Mouse (Mus musculus) hindbrain, postnatal 0 days (tissue): ENCODE data around the gene Pdcd6ip. TPM values are rescaled to one million over a fixed set of nuclear protein-coding genes. Genes with fewer than 3 reads are reported as not detected.
A peak's percentile ranks its signal among the peaks of the same experiment; 100 is the strongest.

Experiments used
- ATAC-seq: fragments of 200-750 bp; cut with Nextera tagmentation; 2 replicates; pipeline ENCODE4 v1.8.0; 2017; ENCODE audit warnings: mild to moderate bottlenecking, moderate TSS enrichment, moderate library complexity
- DNase-seq: peaks from one replicate; pipeline ENCODE4 v3.0.0-alpha.2; 2015; ENCODE audit warnings: low spot score
- H3K27ac ChIP-seq: fragments of 300-500 bp; sonication (generic); 2 replicates; pipeline ENCODE4 v1.5.1; 2014; ENCODE audit warnings: mild to moderate bottlenecking
- H3K27me3 ChIP-seq: fragments of 300-500 bp; sonication (generic); 2 replicates; pipeline ENCODE4 v1.6.1; 2014; ENCODE audit warnings: low read length, mixed read lengths; ENCODE audit not compliant: insufficient read depth
- H3K36me3 ChIP-seq: fragments of 300-500 bp; sonication (generic); 2 replicates; pipeline ENCODE4 v1.6.1; 2014; ENCODE audit warnings: low read length, mixed read lengths; ENCODE audit not compliant: insufficient read depth
- H3K4me1 ChIP-seq: fragments of 300-500 bp; sonication (generic); 2 replicates; pipeline ENCODE4 v1.6.1; 2014; ENCODE audit warnings: antibody characterized with exemption, low read length, mixed read lengths; ENCODE audit not compliant: insufficient read depth
- H3K4me2 ChIP-seq: fragments of 300-500 bp; sonication (generic); 2 replicates; pipeline ENCODE4 v1.6.1; 2014; ENCODE audit warnings: low read depth, mild to moderate bottlenecking, low read length, moderate library complexity, mixed read lengths
- H3K4me3 ChIP-seq: fragments of 300-500 bp; sonication (generic); 2 replicates; pipeline ENCODE4 v1.5.1; 2014; ENCODE audit warnings: low read length
- H3K9ac ChIP-seq: fragments of 300-500 bp; sonication (generic); replicated peaks from 2 replicates; pipeline ENCODE4 v1.6.1; 2014; ENCODE audit warnings: mild to moderate bottlenecking, low read length, moderate library complexity, mixed read lengths
- H3K9me3 ChIP-seq: fragments of 300-500 bp; sonication (generic); 2 replicates; pipeline ENCODE4 v1.6.1; 2016; ENCODE audit warnings: low read length, mixed read lengths
- CTCF ChIP-seq: IDR thresholded peaks from 2 replicates; pipeline ENCODE4 v1.5.1; 2016; ENCODE audit warnings: antibody characterized with exemption, control low read depth, low read depth
- WGBS: fragments of 180-500 bp; shearing (Covaris S2); extraction: QIAGEN DNeasy Blood & Tissue Kit; methylation state at CpG from one replicate; pipeline ENCODE4 v1.1.7; 2014; 5-methylcytosine and 5-hydroxymethylcytosine counted together
- polyA plus RNA-seq: library from polyadenylated mRNA; unstranded; fragments of >200 nt; fragmentation: Nextera tagmentation; extraction: Ambion mirVana; gene quantifications from 2 replicates; pipeline ENCODE4 v1.2.1, GENCODE M21; 2015
- total RNA-seq: library from RNA; depleted of rRNA; stranded (reverse); fragments of >200 nt; gene quantifications from 2 replicates; pipeline ENCODE4 v1.2.3, GENCODE M21; 2014; rRNA removed

Gene Pdcd6ip
- total and polyA plus RNA-seq, 2 experiments from 2014 or later = 30.6 to 33.0 TPM

DNA sequence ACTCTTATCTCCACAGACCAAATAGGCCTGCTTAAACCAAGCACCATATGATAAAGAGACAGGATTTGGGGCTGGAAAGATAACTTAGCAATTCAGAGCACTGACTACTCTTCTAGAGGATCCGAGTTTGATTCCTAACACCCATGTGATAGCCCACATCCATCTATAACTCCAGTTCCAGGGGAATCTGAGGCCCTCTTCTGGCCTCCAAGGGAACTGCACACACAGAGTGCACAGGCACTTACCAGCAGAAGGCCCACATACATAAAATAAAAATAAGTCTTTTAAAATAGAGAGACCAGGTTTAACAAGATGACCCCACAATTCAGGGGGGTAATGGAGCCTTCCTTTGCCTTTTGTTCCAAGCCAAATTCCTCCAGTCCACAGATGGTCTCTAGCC lies 79.3 kb downstream of the Pdcd6ip start:
- Histone ChIP-seq H3K4me3 (no peak overlapping the region), H3K4me1 (no peaks in the 10 kb centered on the region), H3K9ac (no peak overlapping the region), H3K9me3 (no peaks in the 10 kb centered on the region), H3K4me2 (no peak overlapping the region), H3K36me3 (no peaks in the 10 kb centered on the region), H3K27me3 (no peaks in the 10 kb centered on the region), H3K27ac (no peak overlapping the region)
- DNase-seq = no peak
- ATAC-seq = no peak
- 94% methylated on average over 1 of the region's 1 CpGs for WGBS
- peak; percentile 41 for TF ChIP-seq CTCF

DNA sequence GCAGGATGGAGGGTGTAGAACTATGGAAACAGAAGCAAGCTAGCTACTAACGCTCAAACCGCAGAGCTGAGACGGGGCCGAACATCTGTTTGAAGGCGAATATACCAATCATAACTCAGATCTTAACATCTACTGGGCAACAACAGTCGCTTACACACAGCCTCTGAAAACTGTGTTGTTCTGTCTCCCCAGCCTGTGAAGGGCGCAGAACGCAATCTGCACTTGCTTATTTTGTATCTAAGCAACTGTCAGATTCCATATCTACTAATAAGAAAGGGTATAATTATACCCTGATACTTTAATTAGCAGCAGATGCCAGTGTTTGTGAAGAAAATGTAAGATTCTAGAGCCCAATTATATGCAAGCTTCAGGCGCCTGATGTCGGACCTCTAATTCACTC lies 81.3 kb downstream of the Pdcd6ip start:
- TF ChIP-seq CTCF = no peak
- Histone ChIP-seq H3K9me3 (no peaks in the 10 kb centered on the region), H3K4me1 (no peaks in the 10 kb centered on the region), H3K36me3 (no peaks in the 10 kb centered on the region), H3K27me3 (no peaks in the 10 kb centered on the region), H3K4me2 (no peak overlapping the region), H3K9ac (no peak overlapping the region), H3K4me3 (no peak overlapping the region), H3K27ac (no peak overlapping the region)
- DNase-seq (no peak), ATAC-seq (no peak)
- WGBS = 88% methylated on average over 10 of the region's 10 CpGs

GRCm38 (mm10) chr9:113624086-113624485 lies 84.0 kb downstream of the Pdcd6ip start:
- no peak overlapping the region for H3K4me2 ChIP-seq
- H3K27me3 ChIP-seq = no peaks in the 10 kb centered on the region
- H3K4me1 ChIP-seq = no peaks in the 10 kb centered on the region
- ATAC-seq = no peak
- no peak overlapping the region for H3K4me3 ChIP-seq
- no peak overlapping the region for H3K9ac ChIP-seq
- WGBS = 74% methylated on average over 6 of the region's 6 CpGs
- no peaks in the 10 kb centered on the region for H3K9me3 ChIP-seq
- no peaks in the 10 kb centered on the region for H3K36me3 ChIP-seq
- TF ChIP-seq CTCF = no peak
- DNase-seq = no peak
- H3K27ac ChIP-seq = no peak overlapping the region

GRCm38 (mm10) chr9:113617081-113617480 lies 91.0 kb downstream of the Pdcd6ip start:
- ATAC-seq (no peak), DNase-seq (no peak)
- Histone ChIP-seq H3K27ac (no peak overlapping the region), H3K36me3 (no peaks in the 10 kb centered on the region), H3K4me1 (no peaks in the 10 kb centered on the region), H3K9ac (no peak overlapping the region), H3K27me3 (no peaks in the 10 kb centered on the region), H3K9me3 (no peaks in the 10 kb centered on the region), H3K4me3 (no peak overlapping the region), H3K4me2 (no peak overlapping the region)
- TF ChIP-seq CTCF = no peak
- WGBS = 93% methylated on average over 6 of the region's 6 CpGs

GRCm38 (mm10) chr9:113610776-113611175 lies 97.3 kb downstream of the Pdcd6ip start:
- Histone ChIP-seq H3K9me3 (no peaks in the 10 kb centered on the region), H3K4me1 (no peaks in the 10 kb centered on the region), H3K9ac (no peak overlapping the region), H3K27ac (no peak overlapping the region), H3K4me2 (no peak overlapping the region), H3K36me3 (no peaks in the 10 kb centered on the region), H3K4me3 (no peak overlapping the region), H3K27me3 (no peaks in the 10 kb centered on the region)
- ATAC-seq (no peak), DNase-seq (no peak)
- WGBS = 65% methylated on average over 7 of the region's 7 CpGs
- TF ChIP-seq CTCF = no peak

DNA sequence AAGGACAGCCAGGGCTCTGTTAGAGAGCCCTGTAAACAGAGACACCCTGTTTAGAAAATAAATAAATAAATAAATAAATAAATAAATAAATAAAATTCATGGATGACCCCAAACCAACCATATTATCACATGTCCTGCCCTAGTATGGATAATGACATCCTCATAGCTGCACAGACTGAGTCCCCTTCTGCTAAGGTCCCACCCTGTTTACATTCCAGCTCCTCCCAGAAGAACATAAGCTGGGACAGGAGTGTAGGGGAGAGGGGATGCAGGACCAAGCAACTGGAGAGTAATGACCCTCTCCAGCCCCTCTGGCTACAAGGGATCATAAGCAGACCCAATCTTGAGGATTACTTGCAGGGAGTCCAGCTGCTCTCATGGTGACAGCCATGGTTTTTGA lies 105.9 kb downstream of the Pdcd6ip start:
- no peak for ATAC-seq
- H3K9ac ChIP-seq = no peak overlapping the region
- DNase-seq = no peak
- no peak overlapping the region for H3K27ac ChIP-seq
- no peak for TF ChIP-seq CTCF
- no peak overlapping the region for H3K4me2 ChIP-seq
- no peaks in the 10 kb centered on the region for H3K27me3 ChIP-seq
- H3K36me3 ChIP-seq = no peaks in the 10 kb centered on the region
- no peak overlapping the region for H3K4me3 ChIP-seq
- no peaks in the 10 kb centered on the region for H3K4me1 ChIP-seq
- no peaks in the 10 kb centered on the region for H3K9me3 ChIP-seq

Other genes with a start within 250 kb of the Pdcd6ip start
- 242 and 250 TPM in 2 replicates for gene Clasp2, start 33.2 kb upstream of the Pdcd6ip start, total RNA-seq
- gene Clasp2, start 33.2 kb upstream of the Pdcd6ip start, polyA plus RNA-seq = 107 and 108 TPM in 2 replicates
- 50.5 and 59.3 TPM in 2 replicates for gene Ubp1, start 222.7 kb upstream of the Pdcd6ip start, total RNA-seq
- gene Ubp1, start 222.7 kb upstream of the Pdcd6ip start, polyA plus RNA-seq = 19.8 and 21.1 TPM in 2 replicates